Mouse (Mus musculus) E14TG2a.4 (cell line): Measurements from ENCODE around the gene Spindoc.

ENCODE experiments used
- CTCF ChIP-seq: conservative IDR thresholded peaks from 2 replicates; pipeline ENCODE4 v1.5.1; 2014; ENCODE audit warnings: low read length
- NANOG ChIP-seq: IDR thresholded peaks from 2 replicates; pipeline ENCODE4 v1.6.1; 2014; ENCODE audit warnings: borderline replicate concordance, low read length, mixed read lengths

DNA sequence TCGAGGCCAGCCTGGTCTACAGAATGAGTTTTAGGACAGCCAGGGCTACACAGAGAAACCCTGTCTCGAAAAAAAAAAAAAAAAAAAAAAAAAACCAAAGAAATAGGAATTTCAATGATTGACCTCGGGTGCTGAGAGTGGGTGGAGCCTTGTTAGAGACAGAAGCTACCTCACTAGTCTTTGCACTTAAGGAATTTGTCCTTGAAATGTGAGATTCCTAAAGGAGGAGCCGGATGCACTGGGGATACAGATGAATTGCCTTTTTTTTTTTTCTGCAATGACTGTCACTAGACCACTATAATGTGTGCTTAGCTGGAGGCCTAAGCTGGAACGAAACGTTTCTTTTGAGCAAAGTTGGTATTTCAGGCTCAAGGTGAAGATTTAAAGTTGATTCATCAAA is 5.7 kb upstream of the Spindoc start:
- no peak for TF ChIP-seq CTCF
- no peak for TF ChIP-seq NANOG
